ENCODE assay signal across 16 mouse cellular contexts in genomic region chr1:189645371-189645770, GRCm38 (mm10). TPM values are rescaled to one million over a fixed set of nuclear protein-coding genes. Genes with fewer than 3 reads are reported as not detected.
DNase-seq lines count a peak whose midpoint lies in the region; ATAC-seq and TF ChIP-seq lines count a peak whose summit lies in the region.
"Had no signal": no experiment of that assay in that cellular context is flagged by ENCODE, and none has a peak within 500 bp of the region (broad histone marks: within the 10 kb centered on the region; RNA-seq: fewer than 3 reads in every experiment).

No protein-coding gene starts in this region.

- H3K4me3 ChIP-seq in hindbrain, embryonic 15.5 days: no peak overlapping the region
- H3K4me3 ChIP-seq in hindbrain, embryonic 11.5 days (ENCODE audit: low read depth, low read length): no peak overlapping the region
- H3K4me3 ChIP-seq in CH12.LX (replicated peaks in 1 of 3; ENCODE audit: low read depth in 2 of 3, low read length in 2 of 3, poor library complexity in 1 of 3): no peak overlapping the region
- H3K4me3 ChIP-seq in embryonic facial prominence, embryonic 10.5 days: no peak overlapping the region
- H3K4me3 ChIP-seq: embryonic facial prominence, embryonic 15.5 days; limb, embryonic 12.5 days had no signal

- peak; percentile 93 for ATAC-seq in hindbrain, embryonic 15.5 days (ENCODE audit: low FRiP score, low read depth)
- no peak for ATAC-seq in hindbrain, embryonic 11.5 days (ENCODE audit: low FRiP score)
- ATAC-seq: CD4-positive, CD25-positive, alpha-beta regulatory T cell, adult 4 months had no signal

- dilution Hi-C loops in CH12.LX (cut with MboI; ENCODE audit: extremely low pct_ligation_motif_present, extremely low pct_unique_long_range_greater_than_20kb, low sequenced_read_pairs): no loop called here

- peak overlapping the region; percentile 67 for H3K27ac ChIP-seq in hindbrain, embryonic 15.5 days (replicated peaks)
- H3K27ac ChIP-seq in hindbrain, embryonic 11.5 days (ENCODE audit: low read depth, low read length): no peak overlapping the region
- H3K27ac ChIP-seq in CH12.LX (ENCODE audit: insufficient read depth, low read depth): no peak overlapping the region
- H3K27ac ChIP-seq in embryonic facial prominence, embryonic 10.5 days (replicated peaks): no peak overlapping the region
- H3K27ac ChIP-seq: embryonic facial prominence, embryonic 15.5 days; limb, embryonic 12.5 days had no signal

- H3K36me3 ChIP-seq in hindbrain, embryonic 15.5 days: no peaks in the 10 kb centered on the region
- peaks cover 10% of the 10 kb centered on the region; the same call in 1 of the 2 replicates for H3K36me3 ChIP-seq in hindbrain, embryonic 11.5 days (ENCODE audit: control insufficient read depth, insufficient read depth, low read length)
- H3K36me3 ChIP-seq in CH12.LX (replicated peaks in 1 of 2; ENCODE audit: control insufficient read depth in 1 of 2, insufficient read depth in 1 of 2, low read length in 1 of 2): peaks cover 56 to 94% of the 10 kb centered on the region in 2 experiments
- H3K36me3 ChIP-seq in embryonic facial prominence, embryonic 10.5 days (replicated peaks): peaks cover 99% of the 10 kb centered on the region

- TF ChIP-seq POLR2A in CH12.LX (IDR thresholded peaks at IDR 0.05; ENCODE audit: low read depth, low read length): no peak

- no peak for TF ChIP-seq RAD21 in CH12.LX (IDR thresholded peaks at IDR 0.05; ENCODE audit: low read depth, low read length)

- H3K27me3 ChIP-seq in hindbrain, embryonic 15.5 days: no peaks in the 10 kb centered on the region
- H3K27me3 ChIP-seq in hindbrain, embryonic 11.5 days (ENCODE audit: control insufficient read depth, insufficient read depth, low read length): no peaks in the 10 kb centered on the region
- H3K27me3 ChIP-seq in CH12.LX (replicated peaks): no peaks in the 10 kb centered on the region
- H3K27me3 ChIP-seq in embryonic facial prominence, embryonic 10.5 days (replicated peaks; ENCODE audit: low read depth, poor library complexity, severe bottlenecking): no peaks in the 10 kb centered on the region
- H3K27me3 ChIP-seq: embryonic facial prominence, embryonic 15.5 days; limb, embryonic 12.5 days had no signal

- H3K4me2 ChIP-seq in hindbrain, embryonic 15.5 days: no peak overlapping the region
- no peak overlapping the region for H3K4me2 ChIP-seq in hindbrain, embryonic 11.5 days (replicated peaks; ENCODE audit: low read depth, low read length)
- no peak overlapping the region for H3K4me2 ChIP-seq in CH12.LX (ENCODE audit: insufficient read depth, low read depth, poor library complexity, severe bottlenecking)
- H3K4me2 ChIP-seq: embryonic facial prominence, embryonic 15.5 days; limb, embryonic 12.5 days; lung, embryonic 14.5 days had no signal

- no peak for TF ChIP-seq CTCF in CH12.LX (conservative IDR thresholded peaks at IDR 0.05 in 1 of 2, IDR thresholded peaks at IDR 0.05 in 1 of 2; ENCODE audit: low read depth in 2 of 2, low read length in 2 of 2)

- no peaks in the 10 kb centered on the region for H3K9me3 ChIP-seq in hindbrain, embryonic 15.5 days
- H3K9me3 ChIP-seq in hindbrain, embryonic 11.5 days (ENCODE audit: control insufficient read depth, low read length): no peaks in the 10 kb centered on the region
- H3K9me3 ChIP-seq in CH12.LX (replicated peaks; ENCODE audit: low read length): no peaks in the 10 kb centered on the region
- no peaks in the 10 kb centered on the region for H3K9me3 ChIP-seq in embryonic facial prominence, embryonic 10.5 days
- H3K9me3 ChIP-seq: embryonic facial prominence, embryonic 15.5 days; limb, embryonic 12.5 days had no signal

- WGBS in hindbrain, embryonic 15.5 days: 30% methylated on average over 2 of the region's 2 CpGs
- 77% methylated on average over 2 of the region's 2 CpGs for WGBS in hindbrain, embryonic 11.5 days
- WGBS in embryonic facial prominence, embryonic 10.5 days: 86% methylated on average over 2 of the region's 2 CpGs

- in situ Hi-C loops in CH12.LX (cut with MboI; ENCODE audit: low pct_ligation_motif_present, low pct_unique_long_range_greater_than_20kb, low sequenced_read_pairs): no loop called here

- H3K9ac ChIP-seq in hindbrain, embryonic 15.5 days: no peak overlapping the region
- no peak overlapping the region for H3K9ac ChIP-seq in hindbrain, embryonic 11.5 days (ENCODE audit: low read depth, low read length)
- no peak overlapping the region for H3K9ac ChIP-seq in CH12.LX (ENCODE audit: insufficient read depth, low read depth)
- H3K9ac ChIP-seq: embryonic facial prominence, embryonic 15.5 days; limb, embryonic 12.5 days; lung, embryonic 14.5 days had no signal

- no peak for TF ChIP-seq EP300 in CH12.LX (IDR thresholded peaks at IDR 0.05; ENCODE audit: low read length)

- peaks cover 17% of the 10 kb centered on the region for H3K4me1 ChIP-seq in hindbrain, embryonic 15.5 days (replicated peaks)
- H3K4me1 ChIP-seq in hindbrain, embryonic 11.5 days (replicated peaks; ENCODE audit: control insufficient read depth, insufficient read depth, low read length): no peaks in the 10 kb centered on the region
- H3K4me1 ChIP-seq in CH12.LX (ENCODE audit: control insufficient read depth in 1 of 2, insufficient read depth in 2 of 2): no peaks in the 10 kb centered on the region
- H3K4me1 ChIP-seq in embryonic facial prominence, embryonic 10.5 days: no peaks in the 10 kb centered on the region
- H3K4me1 ChIP-seq: limb, embryonic 12.5 days had no signal

- DNase-seq in hindbrain, embryonic 11.5 days (ENCODE audit: low spot score): no peak
- DNase-seq in CH12.LX (ENCODE audit: extremely low read depth): no peak
- peak; percentile 4 for DNase-seq in embryonic facial prominence, embryonic 10.5 days (ENCODE audit: low spot score)
- DNase-seq in layer of hippocampus, adult 9-11 months: peak; percentile 61
- no peak for DNase-seq in T-cell, adult 2 months (ENCODE audit: low spot score)
- no peak for DNase-seq in adrenal gland, postnatal 25 days
- DNase-seq: adrenal gland, postnatal 14 days; cerebellum, adult 2 months; gastrocnemius, postnatal 14 days; kidney, adult 9 months; lung, embryonic 14.5 days; thymus, adult 2 months had no signal

- H3K79me2 ChIP-seq in CH12.LX (replicated peaks; ENCODE audit: control insufficient read depth, extremely low read depth, insufficient read depth, poor library complexity, severe bottlenecking): no peaks in the 10 kb centered on the region

TF ChIP-seq in CH12.LX, 34 proteins besides CTCF, POLR2A, EP300 and RAD21:
- TF ChIP-seq IRF4 (IDR thresholded peaks at IDR 0.05; ENCODE audit: low read depth, low read length): 0 out of 2 replicates have a peak, but pooled peaks have one; percentile 11
- no peak for TF ChIP-seq NRF1 (IDR thresholded peaks at IDR 0.05; ENCODE audit: low read depth, low read length)
TF ChIP-seq in CH12.LX: peak in this region for 1.

RNA-seq across cellular contexts. Expression of gene Cenpf, which starts 42.5 kb away (rescaled TPM):
- polyA plus RNA-seq in hindbrain, embryonic 15.5 days (2015; fragmentation: Nextera tagmentation; extraction: Ambion mirVana): 21.0 and 25.3 TPM in 2 replicates
- polyA plus RNA-seq in hindbrain, embryonic 11.5 days (2014; fragmentation: Nextera tagmentation; extraction: Ambion mirVana): 103 and 141 TPM in 2 replicates
- total RNA-seq in CH12.LX (2012; rRNA removed) (21.5 and 22.3 TPM in 2 replicates), CH12.LX (2014; rRNA removed) (10.4 and 16.5 TPM in 2 replicates)
- 23.4 and 28.2 TPM in 2 replicates for polyA plus RNA-seq in CH12.LX (2012; ENCODE audit: insufficient read length, low read depth)
- polyA plus RNA-seq in embryonic facial prominence, embryonic 10.5 days (2016; fragmentation: Nextera tagmentation; extraction: Ambion mirVana): 108 and 110 TPM in 2 replicates
- 7.2 and 11.9 TPM in 2 replicates for total RNA-seq in adrenal gland, postnatal 25 days (2021)

Comparison
In these comparisons a context has a peak if more than half of its experiments do, and no peak if none do; other contexts are left out.
1. DNase-seq: peak in embryonic facial prominence, embryonic 10.5 days (single experiment) and layer of hippocampus, adult 9-11 months (single experiment); none in hindbrain, embryonic 11.5 days (single experiment), CH12.LX (single experiment), T-cell, adult 2 months (single experiment) and adrenal gland, postnatal 25 days (single experiment).